8 mouse cellular contexts compared by ENCODE assay signal in the genomic region with DNA sequence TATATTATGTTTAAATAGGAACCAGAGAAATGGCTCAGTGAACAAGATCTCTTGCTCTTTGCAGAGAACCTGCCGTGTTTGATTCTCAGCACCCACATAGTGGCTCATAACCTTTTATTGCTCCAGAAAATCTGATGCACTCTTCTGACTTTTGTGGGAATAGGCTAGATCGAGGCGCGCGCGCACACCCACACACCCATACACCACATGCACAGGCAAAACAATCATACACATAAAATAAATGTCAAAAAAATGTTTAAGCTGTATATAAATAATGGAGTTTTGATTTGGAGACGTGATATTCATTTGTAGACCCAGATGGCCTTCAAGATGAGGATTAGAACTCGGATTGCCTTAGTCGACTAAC. TPM values are rescaled to one million over a fixed set of nuclear protein-coding genes. Genes with fewer than 3 reads are reported as not detected.
A peak's percentile ranks its signal among the peaks of the same experiment; 100 is the strongest.
DNase-seq lines count a peak whose midpoint lies in the region; ATAC-seq and TF ChIP-seq lines count a peak whose summit lies in the region.

No protein-coding gene starts in this region.

- H3K9me3 ChIP-seq in hindbrain, postnatal 0 days (ENCODE audit: low read length) = no peaks in the 10 kb centered on the region
- no peaks in the 10 kb centered on the region for H3K9me3 ChIP-seq in midbrain, embryonic 16.5 days (replicated peaks; ENCODE audit: control insufficient read depth, low read length, poor library complexity, severe bottlenecking)

- 34% methylated on average over 9 of the region's 9 CpGs for WGBS in kidney, adult 2 months
- 27% methylated on average over 9 of the region's 9 CpGs for WGBS in hindbrain, postnatal 0 days
- 31% methylated on average over 9 of the region's 9 CpGs for WGBS in midbrain, embryonic 16.5 days

- H3K36me3 ChIP-seq in kidney, adult 2 months (ENCODE audit: control insufficient read depth, insufficient read depth, low read length) = no peaks in the 10 kb centered on the region
- peaks cover 5% of the 10 kb centered on the region; the same call in 1 of the 2 replicates for H3K36me3 ChIP-seq in hindbrain, postnatal 0 days (ENCODE audit: insufficient read depth, low read length)
- H3K36me3 ChIP-seq in midbrain, embryonic 16.5 days (ENCODE audit: control insufficient read depth, insufficient read depth, low read length) = peaks cover 4% of the 10 kb centered on the region

- TF ChIP-seq POLR2A in kidney, adult 2 months (IDR thresholded peaks at IDR 0.05; ENCODE audit: low read depth, low read length) = no peak
- no peak for TF ChIP-seq POLR2A in cortical plate, adult 2 months (IDR thresholded peaks at IDR 0.05; ENCODE audit: extremely low read depth, insufficient read depth, low read length)

- no peaks in the 10 kb centered on the region; the same call in 1 of the 2 replicates for H3K27me3 ChIP-seq in kidney, adult 2 months (replicated peaks; ENCODE audit: control insufficient read depth, insufficient read depth, low read length)
- peaks cover 27% of the 10 kb centered on the region for H3K27me3 ChIP-seq in hindbrain, postnatal 0 days (ENCODE audit: insufficient read depth, low read length)
- peaks cover 35% of the 10 kb centered on the region for H3K27me3 ChIP-seq in midbrain, embryonic 16.5 days (ENCODE audit: control insufficient read depth, insufficient read depth, low read depth, low read length)

- no peak for DNase-seq in kidney, adult 2 months
- no peak for DNase-seq in kidney, postnatal 14 days
- DNase-seq in hindbrain, postnatal 0 days (ENCODE audit: low spot score) = peak; percentile 1
- no peak for DNase-seq in cerebellum, adult 9-11 months
- DNase-seq in spleen, adult 12 weeks (ENCODE audit: low spot score) = no peak

- H3K9ac ChIP-seq in hindbrain, postnatal 0 days (replicated peaks; ENCODE audit: low read length) = peak overlapping the region; percentile 89
- H3K9ac ChIP-seq in midbrain, embryonic 16.5 days (ENCODE audit: low read depth, low read length) = peak overlapping the region; percentile 96

- no peak for TF ChIP-seq CTCF in kidney, adult 2 months (conservative IDR thresholded peaks at IDR 0.05; ENCODE audit: insufficient read depth, insufficient read length, low read depth, low read length)
- TF ChIP-seq CTCF in cortical plate, adult 2 months (IDR thresholded peaks at IDR 0.05; ENCODE audit: extremely low read depth, insufficient read depth, low read length) = no peak
- TF ChIP-seq CTCF in hindbrain, postnatal 0 days (IDR thresholded peaks at IDR 0.05; ENCODE audit: low read depth) = no peak

- H3K4me1 ChIP-seq in kidney, adult 2 months (ENCODE audit: control insufficient read depth, insufficient read depth, low read length) = peaks cover 5% of the 10 kb centered on the region; the same call in 1 of the 2 replicates
- no peaks in the 10 kb centered on the region for H3K4me1 ChIP-seq in cortical plate, adult 2 months (ENCODE audit: control insufficient read depth, insufficient read depth, low read length)
- peaks cover 6% of the 10 kb centered on the region; the same call in 1 of the 2 replicates for H3K4me1 ChIP-seq in hindbrain, postnatal 0 days (ENCODE audit: insufficient read depth, low read length)
- peaks cover 13% of the 10 kb centered on the region for H3K4me1 ChIP-seq in midbrain, embryonic 16.5 days (ENCODE audit: control insufficient read depth, insufficient read depth, low read length)

- ATAC-seq in hindbrain, postnatal 0 days = peak; percentile 16; the same call in 1 of the 2 replicates
- peak; percentile 59 for ATAC-seq in midbrain, embryonic 16.5 days
- ATAC-seq in megakaryocyte progenitor cell, adult 5-6 weeks (replicated peaks; ENCODE audit: poor library complexity) = no peak

- peak overlapping the region; percentile 64; the same call in 1 of the 2 replicates for H3K4me3 ChIP-seq in kidney, adult 2 months (ENCODE audit: insufficient read depth, low read depth, low read length)
- peak overlapping the region; percentile 63 for H3K4me3 ChIP-seq in cortical plate, adult 2 months (ENCODE audit: insufficient read depth, low read length)
- peak overlapping the region; percentile 83 for H3K4me3 ChIP-seq in hindbrain, postnatal 0 days (ENCODE audit: low read length)
- H3K4me3 ChIP-seq in midbrain, embryonic 16.5 days (ENCODE audit: low read depth, low read length) = peak overlapping the region; percentile 96

- H3K27ac ChIP-seq in kidney, adult 2 months (ENCODE audit: insufficient read depth, low read depth, low read length) = no peak overlapping the region
- H3K27ac ChIP-seq in cortical plate, adult 2 months (ENCODE audit: insufficient read depth, low read length) = no peak overlapping the region
- H3K27ac ChIP-seq in hindbrain, postnatal 0 days = 0 out of 2 replicates have a peak overlapping the region, but pooled peaks have one; percentile 96
- H3K27ac ChIP-seq in midbrain, embryonic 16.5 days (ENCODE audit: low read length) = peak overlapping the region; percentile 96

- H3K4me2 ChIP-seq in hindbrain, postnatal 0 days (ENCODE audit: low read depth, low read length) = peak overlapping the region; percentile 60
- H3K4me2 ChIP-seq in midbrain, embryonic 16.5 days (ENCODE audit: low read length) = peak overlapping the region; percentile 66

RNA-seq across cellular contexts. Expression of gene Mto1, which starts 0.4 kb away (rescaled TPM):
- 21.0 and 23.4 TPM in 2 replicates for polyA plus RNA-seq in kidney, adult 2 months (2012; rRNA removed)
- 29.6 and 30.4 TPM in 2 replicates for polyA plus RNA-seq in cortical plate, adult 2 months (2012; rRNA removed)
- total RNA-seq in hindbrain, postnatal 0 days (2014; rRNA removed) = 25.7 and 36.3 TPM in 2 replicates
- 20.9 and 22.0 TPM in 2 replicates for polyA plus RNA-seq in hindbrain, postnatal 0 days (2015; fragmentation: Nextera tagmentation; extraction: Ambion mirVana)
- 27.9 and 29.3 TPM in 2 replicates for polyA plus RNA-seq in midbrain, embryonic 16.5 days (2015; fragmentation: Nextera tagmentation; extraction: Ambion mirVana)
- total RNA-seq in megakaryocyte progenitor cell, adult 5-6 weeks (2015) = 24.5 and 38.6 TPM in 2 replicates
- 27.1 and 44.0 TPM in 2 replicates for total RNA-seq in megakaryocyte progenitor cell, adult 5-6 weeks (2017)

RNA-seq across cellular contexts. Expression of gene Gm17324, which starts 1.0 kb away (rescaled TPM):
- polyA plus RNA-seq in kidney, adult 2 months (2012; rRNA removed) = 0.08 TPM in 1 of 2 replicates, not detected in the other
- 1.0 and 1.1 TPM in 2 replicates for polyA plus RNA-seq in cortical plate, adult 2 months (2012; rRNA removed)
- 2.5 TPM in 1 of 2 replicates, not detected in the other for total RNA-seq in hindbrain, postnatal 0 days (2014; rRNA removed)
- 2.3 and 3.4 TPM in 2 replicates for polyA plus RNA-seq in hindbrain, postnatal 0 days (2015; fragmentation: Nextera tagmentation; extraction: Ambion mirVana)
- 1.7 and 2.1 TPM in 2 replicates for polyA plus RNA-seq in midbrain, embryonic 16.5 days (2015; fragmentation: Nextera tagmentation; extraction: Ambion mirVana)
- not detected in 2 replicates for total RNA-seq in megakaryocyte progenitor cell, adult 5-6 weeks (2015)
- not detected in 2 replicates for total RNA-seq in megakaryocyte progenitor cell, adult 5-6 weeks (2017)

RNA-seq across cellular contexts. Expression of gene Cgas, which starts 4.6 kb away (rescaled TPM):
- polyA plus RNA-seq in kidney, adult 2 months (2012; rRNA removed) = 0.19 and 0.36 TPM in 2 replicates
- 0.61 and 0.96 TPM in 2 replicates for polyA plus RNA-seq in cortical plate, adult 2 months (2012; rRNA removed)
- 0.61 and 0.63 TPM in 2 replicates for total RNA-seq in hindbrain, postnatal 0 days (2014; rRNA removed)
- polyA plus RNA-seq in hindbrain, postnatal 0 days (2015; fragmentation: Nextera tagmentation; extraction: Ambion mirVana) = 0.71 and 0.88 TPM in 2 replicates
- 0.53 and 0.74 TPM in 2 replicates for polyA plus RNA-seq in midbrain, embryonic 16.5 days (2015; fragmentation: Nextera tagmentation; extraction: Ambion mirVana)
- total RNA-seq in megakaryocyte progenitor cell, adult 5-6 weeks (2015) = 21.4 and 23.4 TPM in 2 replicates
- total RNA-seq in megakaryocyte progenitor cell, adult 5-6 weeks (2017) = 13.7 and 20.4 TPM in 2 replicates

RNA-seq across cellular contexts. Expression of gene Eef1a1, which starts 41.4 kb away (rescaled TPM):
- polyA plus RNA-seq in kidney, adult 2 months (2012; rRNA removed) = 4,503 and 4,540 TPM in 2 replicates
- 3,308 and 3,313 TPM in 2 replicates for polyA plus RNA-seq in cortical plate, adult 2 months (2012; rRNA removed)
- total RNA-seq in hindbrain, postnatal 0 days (2014; rRNA removed) = 5,514 and 5,628 TPM in 2 replicates
- polyA plus RNA-seq in hindbrain, postnatal 0 days (2015; fragmentation: Nextera tagmentation; extraction: Ambion mirVana) = 2,472 and 2,549 TPM in 2 replicates
- polyA plus RNA-seq in midbrain, embryonic 16.5 days (2015; fragmentation: Nextera tagmentation; extraction: Ambion mirVana) = 2,998 and 3,109 TPM in 2 replicates
- 20,259 and 20,522 TPM in 2 replicates for total RNA-seq in megakaryocyte progenitor cell, adult 5-6 weeks (2015)
- 11,199 and 11,450 TPM in 2 replicates for total RNA-seq in megakaryocyte progenitor cell, adult 5-6 weeks (2017)

RNA-seq across cellular contexts. Expression of gene Ddx43, which starts 52.0 kb away (rescaled TPM):
- polyA plus RNA-seq in kidney, adult 2 months (2012; rRNA removed) = not detected in 2 replicates
- polyA plus RNA-seq in cortical plate, adult 2 months (2012; rRNA removed) = 0.21 and 0.27 TPM in 2 replicates
- 0.72 TPM in 1 of 2 replicates, not detected in the other for total RNA-seq in hindbrain, postnatal 0 days (2014; rRNA removed)
- 0.38 and 0.59 TPM in 2 replicates for polyA plus RNA-seq in hindbrain, postnatal 0 days (2015; fragmentation: Nextera tagmentation; extraction: Ambion mirVana)
- 0.36 and 0.57 TPM in 2 replicates for polyA plus RNA-seq in midbrain, embryonic 16.5 days (2015; fragmentation: Nextera tagmentation; extraction: Ambion mirVana)
- total RNA-seq in megakaryocyte progenitor cell, adult 5-6 weeks (2015) = not detected in 2 replicates
- total RNA-seq in megakaryocyte progenitor cell, adult 5-6 weeks (2017) = 0.07 and 0.29 TPM in 2 replicates

Comparison
In these comparisons a context has a peak if more than half of its experiments do, and no peak if none do; other contexts are left out.
1. H3K27ac ChIP-seq: peak in hindbrain, postnatal 0 days (single experiment) and midbrain, embryonic 16.5 days (single experiment); none in kidney, adult 2 months (single experiment) and cortical plate, adult 2 months (single experiment).
2. Peak in every context shown above with its lines, with median percentiles within 50 percentile points of each other: H3K4me3 ChIP-seq.